Mouse (Mus musculus) intestine, postnatal 0 days (tissue): ENCODE data around the gene Msh4. TPM values are rescaled to one million over a fixed set of nuclear protein-coding genes. Genes with fewer than 3 reads are reported as not detected.

Experiments used
- ATAC-seq: fragments of 200-750 bp; cut with Nextera tagmentation; 2 replicates; pipeline ENCODE4 v1.8.0; 2017; ENCODE audit warnings: mild to moderate bottlenecking, moderate TSS enrichment, moderate library complexity
- H3K27ac ChIP-seq: fragments of 300-500 bp; sonication (generic); 2 replicates; pipeline ENCODE4 v1.5.1; 2014; ENCODE audit warnings: mild to moderate bottlenecking, low read depth, low read length, moderate library complexity
- H3K27me3 ChIP-seq: fragments of 300-500 bp; sonication (generic); replicated peaks from 2 replicates; pipeline ENCODE4 v1.6.1; 2014; ENCODE audit warnings: low read length, mixed read lengths; ENCODE audit not compliant: control insufficient read depth, insufficient read depth
- H3K36me3 ChIP-seq: fragments of 300-500 bp; sonication (generic); 2 replicates; pipeline ENCODE4 v1.6.1; 2014; ENCODE audit warnings: mild to moderate bottlenecking, moderate library complexity; ENCODE audit not compliant: control insufficient read depth, insufficient read depth
- H3K4me1 ChIP-seq: fragments of 300-500 bp; sonication (generic); replicated peaks from 2 replicates; pipeline ENCODE4 v1.6.1; 2014; ENCODE audit warnings: antibody characterized with exemption, low read length, mixed read lengths; ENCODE audit not compliant: control insufficient read depth, insufficient read depth
- H3K4me2 ChIP-seq: fragments of 300-500 bp; sonication (generic); replicated peaks from 2 replicates; pipeline ENCODE4 v1.6.1; 2014; ENCODE audit warnings: low read depth, mild to moderate bottlenecking, moderate library complexity
- H3K4me3 ChIP-seq: fragments of 300-500 bp; sonication (generic); 2 replicates; pipeline ENCODE4 v1.5.1; 2014; ENCODE audit warnings: low read depth, low read length
- H3K9ac ChIP-seq: fragments of 300-500 bp; sonication (generic); 2 replicates; pipeline ENCODE4 v1.6.1; 2014; ENCODE audit warnings: mild to moderate bottlenecking, low read depth, low read length
- H3K9me3 ChIP-seq: fragments of 300-500 bp; sonication (generic); 2 replicates; pipeline ENCODE4 v1.6.1; 2016; ENCODE audit warnings: mixed run types; ENCODE audit not compliant: control insufficient read depth
- CTCF ChIP-seq: sonication (generic); IDR thresholded peaks from 2 replicates; pipeline ENCODE4 v1.5.1; 2016; ENCODE audit warnings: low read depth, mild to moderate bottlenecking, control low read depth, antibody characterized with exemption, moderate library complexity
- WGBS: fragments of 180-500 bp; shearing (Covaris S2); extraction: QIAGEN DNeasy Blood & Tissue Kit; methylation state at CpG from one replicate; pipeline ENCODE4 v1.1.7; 2014; 5-methylcytosine and 5-hydroxymethylcytosine counted together
- polyA plus RNA-seq: library from polyadenylated mRNA; unstranded; fragments of >200 nt; fragmentation: Nextera tagmentation; extraction: Ambion mirVana; gene quantifications from 2 replicates; pipeline ENCODE4 v1.2.1, GENCODE M21; 2015

Gene Msh4
- 0.04 and 0.05 TPM in 2 replicates for polyA plus RNA-seq

DNA sequence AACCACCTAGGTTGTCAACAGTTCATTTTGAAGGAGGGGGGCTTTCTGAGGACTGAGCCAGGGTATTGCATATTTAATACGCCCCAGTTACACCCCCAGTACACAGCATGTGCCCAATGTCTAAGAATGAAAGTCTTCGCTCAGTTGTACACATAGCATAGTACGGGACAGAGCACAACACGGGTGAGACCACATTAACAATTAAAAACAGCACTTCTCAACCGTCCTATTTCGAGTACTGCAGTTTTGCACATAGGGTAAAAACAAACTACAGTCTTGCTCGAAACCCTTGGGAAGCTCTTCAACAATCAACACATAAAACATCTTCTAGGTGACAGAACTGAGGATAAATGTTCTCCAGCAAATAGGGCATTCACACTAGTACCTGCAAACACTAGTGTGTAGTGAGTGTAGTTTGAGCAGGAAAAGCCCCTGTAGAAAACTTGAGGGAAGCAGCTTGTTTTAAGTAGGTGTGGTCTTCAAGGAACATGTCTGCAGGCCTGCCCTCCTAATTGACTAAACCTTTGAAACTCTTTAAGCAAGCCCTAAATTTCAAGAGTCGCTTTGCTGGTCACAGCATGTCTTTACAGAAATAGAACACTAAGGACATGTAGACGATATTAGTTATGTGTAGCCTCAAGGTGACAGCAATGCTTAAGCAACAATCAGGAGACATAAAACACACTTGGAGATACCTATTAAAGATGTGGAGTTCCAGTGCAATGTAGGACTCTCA, at the start of gene Msh4:
TSS of gene Msh4 (minus strand) at position 3 of the 736 bp plus-strand sequence.
- no peak within 1 kb of the TSS for H3K9ac ChIP-seq
- no peaks in the 10 kb centered on the region for H3K9me3 ChIP-seq
- no peaks in the 10 kb centered on the region for H3K27me3 ChIP-seq
- no peak for ATAC-seq
- TF ChIP-seq CTCF: no peak
- 82% methylated on average over 9 of the region's 9 CpGs for WGBS
- no peak within 1 kb of the TSS for H3K4me2 ChIP-seq
- peaks cover 9% of the 10 kb centered on the region for H3K4me1 ChIP-seq
- peaks cover 64% of the 10 kb centered on the region for H3K36me3 ChIP-seq
- H3K4me3 ChIP-seq: no peak within 1 kb of the TSS
- H3K27ac ChIP-seq: peak within 1 kb of the TSS; percentile 28

DNA sequence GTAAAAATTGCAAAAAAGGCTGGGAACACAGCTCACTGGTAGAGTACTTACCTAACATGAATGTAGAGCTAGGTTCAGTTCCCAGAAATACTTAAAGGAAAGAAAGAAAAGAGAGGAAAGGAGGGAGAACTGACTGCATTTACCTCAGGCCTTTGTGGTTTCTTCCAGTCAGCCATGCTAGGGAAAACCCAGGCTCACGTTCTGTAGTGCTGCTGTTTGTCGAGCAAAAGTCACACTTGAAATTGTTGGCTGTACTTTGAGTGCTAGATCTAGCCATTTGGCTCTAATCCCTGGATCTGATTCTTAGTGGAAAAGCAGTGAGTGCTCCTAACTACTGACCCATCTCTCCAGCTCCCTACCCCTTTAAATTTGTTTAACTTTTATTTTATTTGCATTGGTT, 42.2 kb upstream of the Msh4 start:
- Histone ChIP-seq H3K27me3 (no peaks in the 10 kb centered on the region), H3K36me3 (no peaks in the 10 kb centered on the region), H3K4me3 (no peak overlapping the region), H3K9me3 (no peaks in the 10 kb centered on the region), H3K4me2 (no peak overlapping the region), H3K27ac (no peak overlapping the region), H3K9ac (no peak overlapping the region), H3K4me1 (0 out of 2 replicates have a peak, but pooled peaks cover 3% of the 10 kb centered on the region)
- no peak for ATAC-seq
- WGBS: 65% methylated on average over 2 of the region's 2 CpGs
- TF ChIP-seq CTCF: no peak

GRCm38 (mm10) chr3:153947271-153947670, 41.3 kb upstream of the Msh4 start:
- Histone ChIP-seq H3K4me3 (no peak overlapping the region), H3K9me3 (no peaks in the 10 kb centered on the region)
- no peak for ATAC-seq

GRCm38 (mm10) chr3:153944335-153944990, 38.5 kb upstream of the Msh4 start, which contains the start of gene Acadm:
Gene Acadm, minus strand, starts transcription at chr3:153944632.
- H3K27ac ChIP-seq: peak within 1 kb of the TSS; percentile 88
- peak; percentile 98 for ATAC-seq
- no peaks in the 10 kb centered on the region for H3K27me3 ChIP-seq
- peaks cover 9% of the 10 kb centered on the region; the same call in 1 of the 2 replicates for H3K36me3 ChIP-seq
- H3K9ac ChIP-seq: peak within 1 kb of the TSS; percentile 69
- 0 out of 2 replicates have a peak, but pooled peaks cover 3% of the 10 kb centered on the region for H3K4me1 ChIP-seq
- H3K4me3 ChIP-seq: peak within 1 kb of the TSS; percentile 84
- no peaks in the 10 kb centered on the region for H3K9me3 ChIP-seq
- WGBS: under 1% methylated on average over 41 of the region's 41 CpGs
- 0 out of 2 replicates have a peak, but pooled peaks have one; percentile 1 for TF ChIP-seq CTCF
- H3K4me2 ChIP-seq: peak within 1 kb of the TSS; percentile 77

More at GRCm38 (mm10) chr3:153947271-153947670, 41.3 kb upstream of the Msh4 start:
- no peaks in the 10 kb centered on the region for H3K36me3 ChIP-seq
- no peak overlapping the region for H3K27ac ChIP-seq
- 73% methylated on average over 4 of the region's 4 CpGs for WGBS
- no peaks in the 10 kb centered on the region for H3K27me3 ChIP-seq
- H3K4me2 ChIP-seq: no peak overlapping the region
- no peak overlapping the region for H3K9ac ChIP-seq
- TF ChIP-seq CTCF: no peak
- 0 out of 2 replicates have a peak, but pooled peaks cover 3% of the 10 kb centered on the region for H3K4me1 ChIP-seq

DNA sequence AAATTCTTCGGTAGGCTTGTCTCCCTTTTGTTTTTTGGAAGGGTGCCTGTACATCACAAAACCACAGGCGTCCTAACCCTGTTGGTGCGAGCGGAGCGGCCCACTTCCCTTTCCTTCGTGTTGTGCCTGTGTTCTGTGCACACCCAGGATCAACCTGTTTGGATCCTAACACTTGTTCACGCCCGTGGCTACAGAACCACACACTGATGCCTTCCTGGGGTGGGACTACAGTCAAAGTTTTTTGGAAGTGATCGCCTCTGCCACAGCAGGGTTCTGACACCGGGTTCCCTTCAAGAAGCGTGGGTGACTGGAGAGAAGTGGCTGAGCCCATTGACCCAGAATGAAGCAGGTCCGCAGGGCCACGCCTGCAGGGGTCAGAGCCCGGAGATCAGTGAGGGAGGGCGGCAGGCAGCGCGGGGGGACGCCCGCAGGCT, 38.0 kb upstream of the Msh4 start:
- no peak for TF ChIP-seq CTCF
- peak overlapping the region; percentile 77 for H3K4me2 ChIP-seq
- H3K36me3 ChIP-seq: peaks cover 14% of the 10 kb centered on the region; the same call in 1 of the 2 replicates
- WGBS: under 1% methylated on average over 19 of the region's 19 CpGs
- peak overlapping the region; percentile 88 for H3K27ac ChIP-seq
- ATAC-seq: peak; percentile 69
- peak overlapping the region; percentile 69 for H3K9ac ChIP-seq
- H3K4me1 ChIP-seq: 0 out of 2 replicates have a peak, but pooled peaks cover 3% of the 10 kb centered on the region
- peak overlapping the region; percentile 84 for H3K4me3 ChIP-seq
- H3K27me3 ChIP-seq: no peaks in the 10 kb centered on the region
- no peaks in the 10 kb centered on the region for H3K9me3 ChIP-seq

GRCm38 (mm10) chr3:153943003-153943640, 37.2 kb upstream of the Msh4 start:
- peak overlapping the region; percentile 88; the same call in 1 of the 2 replicates for H3K27ac ChIP-seq
- peak overlapping the region; percentile 77 for H3K4me2 ChIP-seq
- 0 out of 2 replicates have a peak, but pooled peaks cover 3% of the 10 kb centered on the region for H3K4me1 ChIP-seq
- no peak for TF ChIP-seq CTCF
- H3K9ac ChIP-seq: peak overlapping the region; percentile 18; the same call in 1 of the 2 replicates
- no peaks in the 10 kb centered on the region for H3K27me3 ChIP-seq
- H3K9me3 ChIP-seq: no peaks in the 10 kb centered on the region
- H3K36me3 ChIP-seq: peaks cover 21% of the 10 kb centered on the region; the same call in 1 of the 2 replicates
- WGBS: 14% methylated on average over 12 of the region's 12 CpGs
- ATAC-seq: no peak
- peak overlapping the region; percentile 84 for H3K4me3 ChIP-seq
